Mouse (Mus musculus): ENCODE data around the gene Olfr520.

- TF ChIP-seq ZNF384 (IDR thresholded peaks at IDR 0.05; ENCODE audit: low read depth, low read length) (no peak), HCFC1 (IDR thresholded peaks at IDR 0.05; ENCODE audit: borderline replicate concordance, insufficient read depth, low read length) (no peak)
Observed at GRCm38 (mm10) chr7:99693976-99694375, 36.1 kb upstream of the Olfr520 start.
